Mouse (Mus musculus): Measurements from ENCODE around the gene 2010111I01Rik.

- TF ChIP-seq POLR2A (IDR thresholded peaks at IDR 0.05; ENCODE audit: control insufficient read depth in 1 of 2, insufficient read depth in 1 of 2, low read depth in 1 of 2, low read length in 2 of 2, poor library complexity in 1 of 2) (no peak), CHD2 (IDR thresholded peaks at IDR 0.05; ENCODE audit: low read length) (no peak), NELFE (IDR thresholded peaks at IDR 0.05; ENCODE audit: low read depth, low read length) (no peak), RCOR1 (IDR thresholded peaks at IDR 0.05; ENCODE audit: low read depth, low read length) (no peak), CTCF (IDR thresholded peaks at IDR 0.05 in 2 of 3, conservative IDR thresholded peaks at IDR 0.05 in 1 of 3; ENCODE audit: control insufficient read depth in 1 of 3, insufficient read depth in 1 of 3, low read depth in 2 of 3, low read length in 3 of 3, poor library complexity in 1 of 3, severe bottlenecking in 1 of 3) (no peak), KAT2A (conservative IDR thresholded peaks at IDR 0.05; ENCODE audit: low read depth, low read length) (no peak), MAX (IDR thresholded peaks at IDR 0.05; ENCODE audit: low read length) (no peak), EP300 (IDR thresholded peaks at IDR 0.05; ENCODE audit: low read depth in 1 of 2, low read length in 2 of 2) (no peak), MAFK (IDR thresholded peaks at IDR 0.05; ENCODE audit: borderline replicate concordance, low read depth, low read length) (no peak), ZNF384 (IDR thresholded peaks at IDR 0.05; ENCODE audit: low read depth, low read length) (no peak), USF1 (IDR thresholded peaks at IDR 0.05; ENCODE audit: low read depth, low read length) (no peak)
These were observed 12.6 kb upstream of the 2010111I01Rik start for GRCm38 (mm10) chr13:62952047-62952446.

Data from MEL (cell line).